Mouse (Mus musculus) MEL-GATA-1-ER (cell line): ENCODE results near the gene Ntrk1.

Experiments used
- DNase-seq: peaks from one replicate; pipeline ENCODE4 v3.0.0-alpha.2; 2012; ENCODE audit warnings: low read depth; ENCODE audit errors: extremely low read depth

Gene Ntrk1

GRCm38 (mm10) chr3:87785626-87786214 is 9.2 kb downstream of the Ntrk1 start:
- DNase-seq, result no peak

- no peak for DNase-seq
These were observed 9.8 kb downstream of the Ntrk1 start for GRCm38 (mm10) chr3:87785156-87785555.

DNA sequence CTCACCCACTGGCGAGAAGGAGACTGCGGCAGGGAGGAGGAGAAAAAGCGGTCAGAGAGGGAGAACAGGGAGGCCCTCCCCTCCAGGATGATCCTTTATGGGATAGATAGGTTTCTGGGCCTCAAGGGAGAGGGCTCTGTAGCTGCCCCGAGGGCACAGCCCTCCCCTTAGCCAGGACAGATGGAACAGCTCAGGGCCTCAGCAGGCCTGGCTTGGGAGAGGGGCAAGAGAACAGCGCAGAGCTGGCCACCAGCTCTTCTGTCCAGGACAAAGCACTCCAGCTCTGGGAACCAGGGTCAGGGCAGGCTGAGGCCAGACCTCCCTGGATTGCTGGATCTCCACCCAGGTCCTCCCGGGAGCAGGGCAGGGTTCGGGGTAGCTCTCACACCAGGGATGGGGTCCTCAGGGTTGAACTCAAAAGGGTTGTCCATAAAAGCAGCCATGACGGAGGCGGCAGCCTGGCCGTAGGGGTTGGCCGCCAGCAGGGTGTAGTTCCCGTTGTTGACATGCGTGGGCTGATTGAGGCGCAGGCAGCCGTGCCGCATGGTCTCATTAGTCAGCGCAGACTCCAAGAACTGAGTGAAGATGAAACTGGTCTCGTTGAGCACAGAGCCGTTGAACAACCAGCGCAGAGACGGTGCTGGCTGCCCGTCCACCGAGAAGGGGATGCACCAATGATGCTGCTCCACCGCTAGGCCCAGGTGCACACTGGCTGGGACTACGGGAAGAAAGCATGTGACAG is 11.5 kb downstream of the Ntrk1 start:
- no peak for DNase-seq

- DNase-seq, result no peak
These were observed 15.9 kb downstream of the Ntrk1 start for GRCm38 (mm10) chr3:87779086-87779485.

- no peak for DNase-seq
These were observed 16.7 kb downstream of the Ntrk1 start for GRCm38 (mm10) chr3:87778283-87778682.

DNA sequence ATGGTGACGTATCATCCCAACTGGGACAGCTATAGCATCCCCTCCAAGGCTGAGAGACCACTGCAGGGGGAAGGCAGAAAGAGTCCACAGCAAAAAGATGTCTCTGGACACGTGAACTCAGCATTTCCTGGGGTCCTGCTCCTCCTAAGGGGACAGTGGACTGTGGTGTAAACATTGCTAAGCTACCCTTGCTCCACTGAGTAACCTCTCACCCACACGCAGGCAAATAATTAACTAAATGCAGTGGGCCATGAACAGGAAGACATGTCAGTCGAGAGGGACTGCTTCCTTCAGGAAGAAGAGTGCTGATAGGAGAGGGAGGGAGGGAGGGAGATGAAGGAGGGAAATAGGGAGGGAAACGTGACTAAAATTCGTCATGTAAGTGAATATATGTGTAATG is 23.9 kb downstream of the Ntrk1 start:
- no peak for DNase-seq

DNA sequence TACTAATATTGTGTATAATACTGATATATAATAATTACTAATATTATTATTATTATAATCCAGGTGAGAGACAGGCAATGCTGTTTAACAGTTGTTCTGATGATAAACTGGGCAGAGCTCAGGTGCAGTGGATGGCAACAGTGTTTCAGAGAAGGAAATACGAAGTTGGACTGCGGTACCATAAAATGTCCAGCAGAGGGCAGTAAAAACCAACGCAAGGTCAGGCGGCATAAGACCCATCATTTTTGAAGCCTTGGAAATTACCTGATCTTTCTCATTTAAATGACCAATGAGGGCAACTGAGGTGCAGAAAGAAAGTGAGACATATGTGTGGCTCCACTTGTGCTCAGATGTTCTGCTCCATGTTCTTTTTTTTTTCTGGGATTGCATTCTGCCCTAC is 24.7 kb downstream of the Ntrk1 start:
- DNase-seq, result peak; percentile 51

GRCm38 (mm10) chr3:87769506-87769905 is 25.5 kb downstream of the Ntrk1 start:
- no peak for DNase-seq

GRCm38 (mm10) chr3:87768844-87769243 is 26.1 kb downstream of the Ntrk1 start:
- peak; percentile 47 for DNase-seq

- DNase-seq, result no peak
These were observed 26.5 kb downstream of the Ntrk1 start for GRCm38 (mm10) chr3:87768431-87768830.

DNA sequence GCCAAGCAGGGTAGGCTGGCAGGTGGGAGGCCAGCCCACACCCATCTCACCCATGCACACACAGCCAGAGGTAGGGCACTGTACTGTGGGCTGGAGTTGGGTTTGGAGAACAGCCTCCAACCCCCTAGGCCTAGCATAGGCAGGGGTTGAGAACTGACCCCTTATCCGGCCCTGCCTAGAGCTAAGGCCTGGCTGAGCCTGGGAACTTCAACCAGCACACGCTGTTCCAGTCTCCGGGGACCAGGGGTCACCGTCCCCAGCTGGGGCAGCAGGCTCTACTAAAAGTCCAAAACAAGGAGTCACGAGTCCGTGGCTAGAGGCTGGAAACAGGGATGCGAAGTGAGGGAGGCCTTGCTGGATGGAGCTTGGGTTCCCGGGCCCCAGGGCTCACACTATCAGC is 27.2 kb downstream of the Ntrk1 start:
- DNase-seq, result no peak

GRCm38 (mm10) chr3:87766284-87766667 is 28.7 kb downstream of the Ntrk1 start:
- DNase-seq, result no peak

DNA sequence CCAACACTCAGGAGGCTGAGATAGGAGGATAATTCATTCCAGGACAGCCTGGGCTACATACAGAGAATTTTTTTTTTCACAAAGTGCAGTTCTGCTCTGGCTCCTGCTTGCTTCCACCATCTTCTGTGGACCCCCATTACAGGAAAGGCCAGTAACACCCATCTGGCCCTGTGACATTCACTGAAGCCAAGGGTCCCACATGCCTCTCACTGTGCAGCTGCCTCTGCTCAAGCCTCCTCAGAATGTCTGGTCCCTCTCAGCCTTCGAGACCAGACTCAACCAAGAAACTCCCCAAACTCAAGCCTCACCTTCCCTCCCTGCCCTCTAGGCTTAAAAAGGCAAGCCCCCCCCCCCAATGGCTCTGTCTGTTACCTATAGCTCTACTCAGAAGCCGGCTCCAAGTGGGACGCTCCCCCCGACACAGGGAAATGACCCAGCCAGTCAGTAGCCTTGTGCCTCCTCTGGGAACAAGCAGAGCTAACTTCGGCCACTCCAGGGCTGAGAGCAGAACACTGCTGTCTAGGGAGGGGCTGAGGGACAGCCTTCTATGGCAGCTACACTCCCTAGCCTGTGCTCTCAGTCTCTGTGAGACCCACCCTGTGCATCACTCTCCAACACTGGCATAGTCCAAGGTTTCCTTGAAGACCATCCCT is 29.2 kb downstream of the Ntrk1 start:
- DNase-seq, result no peak

- no peak for DNase-seq
These were observed 29.9 kb downstream of the Ntrk1 start for GRCm38 (mm10) chr3:87765091-87765490.

GRCm38 (mm10) chr3:87764506-87764905 is 30.5 kb downstream of the Ntrk1 start:
- no peak for DNase-seq

- DNase-seq, result no peak
These were observed 31.2 kb downstream of the Ntrk1 start for GRCm38 (mm10) chr3:87763683-87764289.

DNA sequence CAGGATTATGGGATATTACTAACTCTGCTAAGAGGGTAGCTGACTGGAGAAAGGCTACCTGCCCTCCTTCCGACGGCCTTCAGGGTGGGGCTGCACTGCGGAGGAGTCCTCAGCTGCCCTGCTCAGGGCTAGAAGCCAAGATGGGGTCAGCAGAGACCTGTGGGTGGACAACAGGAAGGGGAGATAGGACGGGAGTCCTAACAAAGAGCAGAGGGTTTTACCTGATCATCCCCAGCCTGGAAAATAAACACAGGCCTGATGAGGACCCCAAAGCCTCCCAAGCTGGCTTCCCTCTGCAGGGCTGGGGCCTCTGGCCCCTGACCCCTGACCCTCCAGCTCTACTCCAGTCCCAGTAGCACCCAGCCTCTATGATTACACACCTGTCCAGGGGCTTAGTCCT is 31.8 kb downstream of the Ntrk1 start:
- DNase-seq, result no peak

DNA sequence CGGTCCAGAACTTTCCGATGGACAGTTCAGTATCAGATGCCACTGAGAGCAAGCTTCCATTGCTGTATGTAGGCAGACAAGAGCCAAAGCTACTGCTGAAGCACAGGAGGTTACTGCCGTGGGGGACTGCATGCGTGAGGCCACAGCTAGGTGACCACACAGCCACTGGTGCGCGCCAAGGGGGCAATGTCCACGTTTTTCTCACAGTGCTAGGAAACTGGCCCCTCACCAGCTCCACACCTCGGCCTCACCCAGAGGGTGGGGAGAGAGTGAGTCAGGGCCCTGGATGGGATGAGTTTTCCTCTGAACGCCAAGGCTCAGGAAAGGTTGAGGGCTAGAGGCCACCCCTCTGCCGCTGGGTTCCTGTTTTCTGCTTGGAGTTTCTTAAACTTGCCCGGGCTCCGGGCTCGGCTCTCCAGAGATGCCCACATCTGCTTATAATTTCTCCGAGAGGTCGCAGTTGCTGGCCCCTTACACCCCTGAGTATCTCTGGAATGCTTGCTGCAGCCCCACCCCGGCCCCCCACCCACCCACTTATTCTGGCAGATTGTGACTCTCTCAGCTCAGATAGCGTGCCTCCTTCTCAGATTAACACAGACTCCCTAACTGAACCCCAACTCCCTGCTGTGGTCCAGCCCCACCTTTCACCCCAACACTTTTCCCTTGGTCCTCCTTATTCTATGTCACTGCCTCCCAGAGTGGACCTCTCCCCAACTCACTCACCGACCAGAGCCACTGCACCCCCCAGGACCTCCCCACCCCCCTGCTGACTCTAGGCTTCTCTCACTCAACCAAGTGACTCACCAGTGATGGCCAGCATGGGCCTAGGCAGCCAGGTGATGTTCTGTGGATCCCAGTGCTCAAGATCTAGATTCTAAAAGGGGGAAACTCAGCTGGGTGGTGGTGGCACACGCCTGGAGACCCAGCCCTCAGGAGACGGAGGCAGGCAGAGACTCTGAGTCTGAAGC is 33.3 kb downstream of the Ntrk1 start:
- no peak for DNase-seq

DNA sequence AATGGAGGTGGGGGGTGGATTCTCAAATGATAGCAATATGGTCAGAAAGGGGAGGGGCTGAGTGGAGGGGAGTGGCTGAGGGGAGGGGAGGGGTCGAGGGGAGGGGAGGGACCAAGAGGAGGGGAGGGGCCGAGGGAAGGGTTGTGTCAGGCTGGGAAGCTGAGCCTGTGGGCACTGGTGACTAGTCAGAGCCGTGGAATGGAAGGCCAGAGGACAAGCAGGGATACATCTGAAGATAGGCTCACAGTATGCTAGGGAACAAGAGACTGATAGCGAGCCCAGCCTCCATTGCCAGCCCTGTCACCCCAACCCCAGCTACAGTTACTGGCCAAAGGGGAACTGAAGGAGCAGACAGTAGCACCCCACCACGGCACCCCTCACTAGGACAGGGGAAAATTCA is 36.3 kb downstream of the Ntrk1 start:
- peak; percentile 22 for DNase-seq

DNA sequence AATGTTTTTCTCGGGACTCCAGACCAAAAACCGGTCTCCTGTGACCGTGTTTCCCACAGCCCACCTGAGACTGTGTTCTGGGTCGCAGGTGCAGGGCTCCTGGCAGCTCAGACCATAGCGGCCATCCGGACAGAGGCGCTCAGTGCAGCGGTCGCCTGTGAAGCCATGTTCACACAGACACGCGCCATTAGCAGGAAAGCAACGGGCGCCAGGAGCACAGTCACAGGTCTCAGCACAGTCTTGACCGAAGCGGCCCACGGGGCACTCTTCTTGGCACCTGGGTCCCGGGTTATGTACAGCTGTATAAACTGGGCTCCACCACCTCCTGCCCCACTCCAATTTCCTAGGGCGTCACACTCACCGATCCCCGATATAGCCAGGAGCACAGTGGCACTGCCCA is 38.5 kb downstream of the Ntrk1 start:
- no peak for DNase-seq

DNA sequence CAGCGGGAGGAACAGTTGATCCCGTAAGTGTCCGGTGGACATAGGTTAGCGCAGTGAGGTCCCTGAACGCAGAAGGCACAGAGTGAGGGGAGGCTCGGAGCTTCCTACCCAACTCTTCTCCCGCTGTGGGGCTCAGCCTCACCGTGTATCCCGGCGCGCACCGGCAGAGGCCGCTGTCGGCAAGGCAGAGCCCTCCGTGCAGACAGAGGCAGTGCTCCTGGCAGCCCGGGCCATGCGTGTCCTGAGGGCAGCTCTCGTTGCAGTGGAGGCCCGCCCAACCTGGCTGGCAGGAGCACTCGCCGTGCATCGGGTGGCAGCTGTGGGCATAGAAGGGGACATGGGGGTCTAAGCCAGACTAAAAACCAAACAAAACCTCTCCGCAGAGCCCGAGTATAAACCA is 39.0 kb downstream of the Ntrk1 start:
- no peak for DNase-seq
